Mouse (Mus musculus) c-Kit-positive CD71-positive TER-119-negative erythroid progenitor cells, embryonic 14.5 days (primary cell): ENCODE measurements around the gene Cenpt.
A peak's percentile ranks its signal among the peaks of the same experiment; 100 is the strongest.
"Not testable (repeated sequence)": the region's sequence is repeated elsewhere in the genome, so short reads cannot be mapped to it uniquely, and the experiment has no call there.

ENCODE experiments used
- DNase-seq: peaks from one replicate; pipeline ENCODE4 v3.0.0-alpha.2; 2013; ENCODE audit warnings: low read depth

Cenpt gene

DNA sequence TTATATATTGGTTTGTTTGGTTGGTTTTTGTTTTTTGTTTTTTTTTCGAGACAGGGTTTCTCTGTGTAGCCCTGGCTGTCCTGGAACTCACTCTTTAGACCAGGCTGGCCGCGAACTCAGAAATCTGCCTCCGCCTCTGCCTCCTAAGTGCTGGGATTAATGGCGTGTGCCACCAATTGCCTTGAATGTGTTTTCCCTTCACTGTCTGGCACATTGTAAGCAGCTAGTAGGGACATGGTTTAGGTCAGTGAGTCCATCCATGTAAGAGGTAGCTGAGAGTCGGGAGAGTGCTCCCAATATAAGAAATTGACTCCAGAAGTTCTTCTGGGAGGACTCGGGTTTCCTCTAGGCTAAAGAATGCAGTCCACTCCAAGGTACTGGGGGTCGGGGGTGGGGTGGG is 1.2 kb upstream of the Cenpt start:
- no peak for DNase-seq

DNA sequence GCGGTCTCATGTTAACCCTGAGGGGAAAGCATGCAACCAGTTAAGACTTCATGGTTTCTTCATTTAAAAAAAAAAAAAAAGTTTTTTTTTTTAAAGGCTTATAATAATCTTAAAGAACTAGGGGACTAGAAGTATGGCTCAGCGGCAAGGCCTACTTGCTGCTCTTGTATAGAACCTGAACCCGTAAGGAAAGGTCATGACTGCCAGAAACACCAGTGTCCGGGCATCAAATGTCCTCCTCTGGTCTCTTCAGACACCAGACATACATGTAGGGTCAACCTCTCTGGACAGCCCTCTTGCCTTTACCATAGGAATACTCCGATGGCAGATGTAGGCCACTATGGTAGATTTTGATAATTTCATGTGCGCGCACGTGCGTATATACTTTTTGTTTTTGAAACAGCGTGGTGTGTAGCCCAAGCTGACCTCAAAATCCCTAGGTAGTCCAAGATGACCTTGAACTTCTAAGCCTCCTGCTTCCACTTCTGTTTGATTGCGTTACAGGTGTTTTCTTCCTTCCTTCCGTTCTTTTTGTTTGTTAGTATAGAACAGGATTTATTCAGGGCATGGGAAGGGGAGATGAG is 840 bp downstream of the Cenpt start:
- no peak for DNase-seq

DNA sequence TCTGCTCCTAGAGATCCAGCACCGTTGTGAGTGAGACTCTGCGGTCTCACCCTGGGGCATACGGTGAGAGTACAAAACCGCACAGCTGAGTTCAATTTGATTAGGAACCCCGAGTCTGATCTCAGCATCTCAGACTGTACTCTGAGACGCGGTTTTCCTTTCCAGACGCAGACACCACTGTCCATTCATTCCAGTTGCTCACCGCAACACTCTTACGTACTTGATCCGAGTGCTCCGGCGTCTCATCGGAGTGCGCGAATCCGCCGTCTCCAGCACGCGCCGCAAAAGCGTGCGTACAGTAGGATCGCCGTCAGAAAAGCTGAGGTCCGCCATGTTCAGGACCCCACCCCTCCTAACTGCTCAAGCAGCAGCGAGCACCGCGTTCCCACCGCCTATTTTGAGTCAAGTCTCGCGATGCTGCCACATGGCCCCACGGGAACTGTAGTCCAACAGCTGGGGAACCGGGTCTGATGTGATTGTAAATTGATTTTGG is 1.4 kb downstream of the Cenpt start:
- DNase-seq, result peak; percentile 89

DNA sequence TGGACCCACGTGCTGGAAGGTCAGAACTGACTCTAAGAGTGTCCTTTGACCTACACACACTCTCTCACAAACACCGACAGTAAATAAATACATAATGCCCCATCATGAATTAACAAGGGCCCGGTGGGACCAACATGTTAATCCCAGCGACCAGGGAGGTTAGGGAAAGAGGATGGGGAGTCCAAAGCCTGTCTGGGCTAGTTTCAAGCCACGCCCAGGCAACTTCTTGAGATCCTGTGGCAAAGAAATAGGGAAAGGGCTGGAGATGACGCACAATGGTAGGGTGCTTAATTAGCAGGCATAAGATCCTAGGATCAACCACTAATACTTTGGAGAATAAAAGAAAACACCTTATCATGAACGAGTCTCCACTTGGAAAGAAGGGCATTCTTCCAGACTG is 2.5 kb downstream of the Cenpt start:
- no peak for DNase-seq

- no peak for DNase-seq
These were observed 3.1 kb downstream of the Cenpt start for GRCm38 (mm10) chr8:105850014-105850413.

DNA sequence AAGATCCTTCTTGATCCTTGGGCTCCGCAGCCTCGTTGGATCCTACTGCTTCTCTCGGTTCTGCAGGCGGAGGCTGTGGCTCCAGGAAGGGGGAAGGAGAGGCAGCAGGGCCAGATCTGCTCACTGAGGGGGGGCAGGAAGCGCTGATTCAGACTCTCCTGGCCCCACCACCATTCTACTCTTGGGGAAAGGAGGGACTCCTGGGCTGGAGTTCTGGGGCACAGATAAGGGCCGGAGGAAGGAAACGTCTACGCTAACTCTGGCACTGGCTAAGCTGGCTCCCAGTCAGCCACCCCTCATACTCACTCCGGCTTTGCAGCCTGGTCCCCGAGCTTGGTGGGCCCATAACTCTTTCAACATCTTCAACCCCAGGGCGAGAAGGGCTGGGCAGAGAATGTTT is 6.4 kb downstream of the Cenpt start:
- no peak for DNase-seq

DNA sequence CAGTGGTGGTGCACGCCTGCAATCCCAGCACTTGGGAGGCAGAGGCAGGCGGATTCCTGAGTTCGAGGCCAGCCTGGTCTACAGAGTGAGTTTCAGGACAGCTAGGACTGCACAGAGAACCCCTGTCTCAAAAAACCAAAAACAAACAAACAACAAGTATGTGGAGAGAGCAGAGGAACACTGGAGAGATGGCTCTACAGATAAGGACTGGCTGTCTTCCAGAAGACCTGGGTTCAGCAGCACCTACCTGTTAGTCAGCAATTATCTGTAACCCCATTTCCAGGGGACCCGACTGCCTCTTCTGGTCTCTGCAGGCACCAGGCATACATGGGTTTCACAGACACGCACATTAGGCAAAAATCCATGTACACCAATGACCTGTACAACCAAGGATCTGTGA is 13.9 kb downstream of the Cenpt start:
- DNase-seq, result no peak

DNA sequence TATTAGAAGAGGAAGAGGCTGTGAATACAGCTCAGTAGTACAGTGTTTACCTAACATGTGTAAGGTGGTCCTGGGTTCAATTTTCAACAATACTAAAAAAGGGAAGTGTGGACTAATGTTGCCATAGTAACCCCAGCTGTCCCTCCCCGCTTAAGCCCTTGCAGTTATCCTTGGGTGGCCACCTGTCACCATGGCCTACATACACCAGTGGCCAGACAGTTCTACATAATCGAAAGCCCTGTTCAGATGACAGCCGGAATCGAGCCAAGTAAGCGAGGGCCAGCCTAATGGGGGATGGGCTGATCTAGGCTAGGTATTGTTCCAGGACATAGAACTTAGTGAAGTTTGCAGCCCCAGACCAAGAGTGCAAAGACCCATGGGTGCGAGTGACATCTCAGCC is 16.1 kb downstream of the Cenpt start:
- DNase-seq, result no peak

DNA sequence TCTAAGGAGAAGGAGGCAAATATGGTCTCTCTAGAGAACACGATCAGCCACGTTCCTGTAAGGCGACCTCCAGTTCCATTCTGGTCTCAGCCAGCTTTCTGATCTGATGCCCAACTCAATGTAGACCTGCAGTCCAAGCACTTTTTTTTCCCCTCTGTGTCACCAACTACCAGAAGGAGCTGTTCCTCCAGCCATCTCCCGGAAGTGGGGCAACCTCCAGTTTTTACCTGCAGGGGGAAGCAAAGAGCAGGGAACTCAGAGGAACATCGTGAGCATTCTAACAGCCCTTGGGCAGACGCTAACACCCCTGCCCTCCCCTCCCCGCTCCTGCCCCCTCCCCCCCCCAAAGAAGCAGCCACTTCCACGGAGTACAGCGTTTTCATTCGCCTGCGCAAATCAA is 17.8 kb downstream of the Cenpt start:
- no peak for DNase-seq

GRCm38 (mm10) chr8:105833740-105834139 is 19.3 kb downstream of the Cenpt start:
- not testable (repeated sequence) for DNase-seq

DNA sequence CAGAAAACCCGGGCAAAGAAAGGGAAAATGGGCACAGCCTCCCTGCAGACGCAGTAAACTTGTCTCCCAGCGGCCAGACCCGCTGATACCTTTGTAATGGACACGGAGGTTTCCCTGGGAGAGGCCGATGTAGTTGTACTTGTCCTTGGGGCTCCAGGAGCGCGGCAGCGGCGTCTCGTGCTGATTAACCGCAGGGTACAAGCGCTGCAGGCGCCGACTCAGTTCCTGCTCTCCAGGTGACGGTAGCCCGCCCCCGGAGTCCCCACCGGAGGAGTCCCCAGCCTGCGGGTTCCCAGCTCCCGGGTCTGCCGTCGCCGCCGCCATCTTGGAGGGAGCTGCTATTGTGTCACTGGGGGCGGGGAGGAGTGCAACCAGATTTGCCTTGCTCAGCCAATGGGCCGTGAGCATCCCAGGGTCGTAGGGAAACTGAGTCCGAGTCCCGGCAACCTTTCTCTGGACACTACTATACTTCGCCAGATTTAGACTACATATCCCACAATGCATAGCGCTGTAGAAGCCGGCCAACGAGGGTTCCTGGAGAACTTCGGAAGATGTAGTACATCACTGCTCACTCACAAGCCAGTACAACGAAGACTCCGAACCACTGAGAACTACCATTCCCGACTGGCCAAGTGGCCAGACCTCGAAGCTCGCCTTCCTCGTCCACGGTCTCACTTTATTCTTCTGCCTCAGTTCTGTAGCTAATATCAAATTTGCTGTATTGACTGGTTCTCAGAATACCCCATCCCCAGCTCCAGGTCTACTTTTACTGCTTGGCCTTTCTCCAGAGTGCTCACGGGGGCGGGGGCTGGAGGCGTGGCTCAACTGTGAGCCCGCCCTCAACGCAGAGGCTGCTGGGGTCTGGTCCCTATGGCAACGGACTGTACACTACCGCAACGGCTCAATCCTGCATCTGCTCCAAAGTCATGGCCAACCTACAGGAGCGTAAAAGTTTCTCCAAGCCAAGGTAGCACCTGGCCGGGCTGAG is 25.9 kb downstream of the Cenpt start, which contains the start of the genes Ranbp10 and Tsnaxip1:
Gene Ranbp10 (minus strand): TSS at position 490 of the 988 bp plus-strand sequence.
Gene Tsnaxip1 (plus strand): TSS at position 871 of the 988 bp plus-strand sequence.
- peak; percentile 98 for DNase-seq

GRCm38 (mm10) chr8:105826379-105826778 is 26.7 kb downstream of the Cenpt start:
- no peak for DNase-seq

- DNase-seq, result no peak
These were observed 27.6 kb downstream of the Cenpt start for GRCm38 (mm10) chr8:105825506-105825905.

GRCm38 (mm10) chr8:105820925-105821324 is 32.2 kb downstream of the Cenpt start:
- peak; percentile 94 for DNase-seq

DNA sequence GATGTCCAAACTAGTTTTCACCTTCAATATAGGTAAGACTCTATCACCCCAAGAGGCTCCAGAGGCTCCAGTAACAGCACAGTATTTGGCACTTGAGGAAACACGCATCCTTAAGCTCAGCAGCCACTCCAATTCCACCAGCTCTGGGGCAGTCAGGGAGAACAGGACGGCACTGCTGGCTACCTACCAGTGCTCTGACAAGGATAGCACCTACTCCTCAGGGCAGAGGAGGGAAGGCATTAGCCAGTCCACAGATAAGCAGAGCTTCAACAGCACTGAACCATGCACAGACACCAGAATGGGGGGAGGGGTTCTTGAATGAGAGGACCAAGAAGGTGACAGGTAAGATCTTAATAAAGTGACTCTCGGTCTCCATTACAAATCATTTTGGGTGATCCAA is 33.4 kb downstream of the Cenpt start:
- no peak for DNase-seq

GRCm38 (mm10) chr8:105813241-105813640 is 39.8 kb downstream of the Cenpt start:
- DNase-seq, result no peak

GRCm38 (mm10) chr8:105812511-105812910 is 40.6 kb downstream of the Cenpt start:
- no peak for DNase-seq

DNA sequence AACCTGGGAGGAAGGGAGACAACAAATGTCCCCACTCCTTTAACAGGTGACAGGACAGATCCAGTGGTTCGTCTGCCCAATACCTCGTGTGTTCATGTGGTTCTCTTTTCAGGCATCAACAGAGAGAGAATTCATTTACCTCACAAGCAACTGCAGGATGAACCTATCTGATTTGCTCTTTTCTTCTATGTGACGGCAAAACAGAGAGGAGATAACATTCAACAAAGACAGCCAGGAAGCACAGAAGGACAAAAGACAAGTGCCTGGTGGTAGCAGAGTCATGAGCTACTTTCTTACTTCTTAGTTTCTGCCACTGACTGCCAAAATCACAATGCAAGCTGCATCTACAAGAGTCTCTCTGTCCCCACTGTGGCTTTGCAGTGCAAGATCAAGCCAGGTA is 41.5 kb downstream of the Cenpt start:
- DNase-seq, result no peak

DNA sequence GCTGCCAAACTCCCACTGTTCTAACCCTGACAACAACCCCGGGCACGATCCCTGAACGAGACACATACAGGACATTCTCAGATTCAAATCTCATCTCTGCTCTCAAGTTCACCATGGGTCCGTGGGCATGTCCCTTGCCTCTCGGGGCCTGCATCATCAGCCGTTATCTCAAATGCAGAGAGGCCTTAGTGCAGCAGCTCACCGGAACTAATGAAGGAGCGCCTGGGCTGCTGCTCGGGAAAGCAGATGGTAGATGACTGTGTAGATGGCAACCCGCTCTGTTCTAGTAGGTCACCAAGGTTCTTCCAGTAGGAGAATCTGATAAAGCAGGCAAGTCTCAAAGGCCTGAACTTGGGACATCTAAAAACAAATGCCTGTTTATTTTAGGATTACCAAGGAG is 42.0 kb downstream of the Cenpt start:
- DNase-seq, result no peak

DNA sequence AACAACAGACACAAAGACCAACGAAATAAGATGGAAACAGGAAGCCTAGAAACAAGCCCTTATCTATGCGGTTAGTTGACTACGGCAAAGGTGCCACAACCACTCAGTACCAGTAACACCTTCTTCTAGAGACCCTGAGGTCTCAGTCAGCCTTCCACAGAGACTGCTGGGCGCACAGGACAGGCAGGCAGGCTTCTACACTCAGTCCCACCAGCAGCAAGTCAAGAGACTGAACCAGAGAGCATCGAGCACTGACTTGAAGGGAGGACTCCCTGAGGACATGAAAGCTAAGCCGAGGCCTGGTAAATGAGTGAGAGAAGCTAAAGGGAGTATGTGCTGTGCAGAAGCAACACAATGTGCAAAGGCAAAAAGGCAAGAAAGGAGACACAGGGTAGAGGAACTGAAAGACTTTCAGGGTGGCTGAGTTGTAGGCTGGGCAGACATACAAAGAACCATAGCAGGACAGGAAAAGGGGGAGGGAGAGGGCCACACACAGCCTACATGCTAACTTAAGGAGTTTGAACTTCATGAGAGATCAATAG is 42.8 kb downstream of the Cenpt start:
- DNase-seq, result no peak

DNA sequence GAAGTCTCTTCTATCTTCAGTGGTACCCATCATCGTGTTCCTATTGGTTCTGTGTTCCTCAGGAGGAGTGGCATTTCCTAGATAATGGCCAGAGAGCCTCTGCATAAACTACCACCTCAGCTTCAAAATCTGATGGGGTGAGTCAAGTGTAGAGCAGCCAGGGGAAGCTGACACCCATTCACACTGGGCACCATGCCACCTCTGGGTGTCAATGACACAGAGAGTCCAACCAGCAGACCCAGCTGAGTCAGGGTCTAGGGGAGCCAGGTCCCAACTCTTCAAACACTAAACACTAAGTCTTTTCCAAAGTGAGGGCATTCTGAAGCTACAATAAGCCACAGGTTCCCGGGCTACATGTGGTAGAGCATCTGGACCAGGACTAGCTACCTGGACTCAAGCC is 44.6 kb downstream of the Cenpt start:
- no peak for DNase-seq

- no peak for DNase-seq
These were observed 45.3 kb downstream of the Cenpt start for GRCm38 (mm10) chr8:105807766-105808165.

DNA sequence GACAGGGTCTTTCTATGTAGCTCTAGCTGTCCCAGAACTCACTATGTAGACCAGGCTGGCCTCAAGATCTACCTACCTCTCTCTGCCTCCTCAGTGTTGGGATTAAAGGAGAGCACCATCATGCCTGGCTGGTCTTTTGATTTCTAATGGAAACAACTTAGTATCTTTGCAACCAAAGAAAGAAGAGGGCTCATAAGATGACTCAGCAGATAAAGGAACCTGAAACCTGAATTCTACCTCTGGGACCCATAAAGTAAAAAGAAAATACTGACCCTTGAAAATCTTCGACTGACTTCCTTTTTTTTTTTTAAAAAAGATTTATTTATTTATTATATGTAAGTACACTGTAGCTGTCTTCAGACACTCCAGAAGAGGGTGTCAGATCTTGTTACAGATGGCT is 47.1 kb downstream of the Cenpt start:
- no peak for DNase-seq
